Mouse (Mus musculus): ENCODE measurements at regions not wholly inside any gene's neighbourhood (a gene's known extent, or its start where the extent isn't known, plus 50 kb on each side); places are given as distances from the start of the nearest gene placed in this dataset.

DNA sequence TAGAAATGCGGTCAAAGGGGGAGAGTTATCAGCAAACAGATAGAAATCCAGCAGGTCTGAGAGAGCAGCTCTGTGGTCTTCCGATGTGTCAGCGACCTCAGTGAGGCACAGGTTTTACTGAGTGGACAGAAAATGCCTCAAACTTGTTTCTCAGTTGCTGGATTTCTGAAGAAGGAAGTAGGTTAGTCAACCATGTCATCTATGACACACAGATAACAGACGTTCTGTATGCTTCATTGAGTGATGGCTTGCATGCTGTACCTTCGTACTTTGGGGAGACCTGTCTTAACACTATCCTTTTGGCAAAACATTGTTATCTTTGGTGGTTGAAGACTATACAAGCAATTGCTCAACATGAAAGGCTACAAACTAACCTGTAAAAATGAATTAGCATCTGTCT, 59.3 kb upstream of the Rgs1 start:
- H3K4me3 ChIP-seq (ENCODE audit: low read depth, low read length), result no peak overlapping the region
- no peak overlapping the region for H3K4me2 ChIP-seq (ENCODE audit: low read depth, low read length)
- no peaks in the 10 kb centered on the region for H3K36me3 ChIP-seq (ENCODE audit: control insufficient read depth, insufficient read depth, low read length)
- no peak overlapping the region for H3K9ac ChIP-seq (ENCODE audit: low read depth, low read length)
- DNase-seq (ENCODE audit: low spot score), result no peak
- 88% methylated on average over 5 of the region's 5 CpGs for WGBS
- no peaks in the 10 kb centered on the region for H3K9me3 ChIP-seq (ENCODE audit: control insufficient read depth, low read length)
- no peak overlapping the region for H3K27ac ChIP-seq (replicated peaks; ENCODE audit: low read depth, low read length)
- no peaks in the 10 kb centered on the region for H3K27me3 ChIP-seq (replicated peaks; ENCODE audit: control insufficient read depth, insufficient read depth, low read length)
- no peaks in the 10 kb centered on the region for H3K4me1 ChIP-seq (ENCODE audit: control insufficient read depth, insufficient read depth, low read length)
- no peak for ATAC-seq (ENCODE audit: low read depth)

DNA sequence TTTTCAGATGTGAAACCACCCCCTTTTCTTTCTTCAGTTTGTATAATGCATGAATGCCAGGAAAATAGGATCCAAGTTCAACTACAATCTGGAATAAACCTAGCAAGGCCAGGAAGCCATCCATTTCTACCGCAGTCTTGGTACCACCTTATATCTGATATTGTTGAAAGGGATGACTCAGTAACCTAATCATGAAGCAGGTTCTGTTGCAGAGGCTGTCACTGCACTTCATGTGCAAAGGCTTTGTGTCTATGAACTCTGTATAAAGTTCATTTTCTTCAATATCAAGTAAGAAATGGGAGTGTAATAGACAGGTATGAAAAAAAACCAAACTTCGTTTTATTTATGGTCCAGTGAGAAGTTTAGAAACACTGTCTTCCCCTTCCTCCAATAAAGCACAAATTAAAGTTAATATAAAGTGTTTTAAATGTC, 58.8 kb upstream of the Rgs1 start:
- no peaks in the 10 kb centered on the region for H3K9me3 ChIP-seq (ENCODE audit: control insufficient read depth, low read length)
- H3K27me3 ChIP-seq (replicated peaks; ENCODE audit: control insufficient read depth, insufficient read depth, low read length), result no peaks in the 10 kb centered on the region
- no peaks in the 10 kb centered on the region for H3K4me1 ChIP-seq (ENCODE audit: control insufficient read depth, insufficient read depth, low read length)
- no peaks in the 10 kb centered on the region for H3K36me3 ChIP-seq (ENCODE audit: control insufficient read depth, insufficient read depth, low read length)
- no peak overlapping the region for H3K4me2 ChIP-seq (ENCODE audit: low read depth, low read length)
- H3K4me3 ChIP-seq (ENCODE audit: low read depth, low read length), result no peak overlapping the region
- no peak overlapping the region for H3K9ac ChIP-seq (ENCODE audit: low read depth, low read length)
- WGBS, result 90% methylated on average over 2 of the region's 2 CpGs
- DNase-seq (ENCODE audit: low spot score), result no peak
- no peak overlapping the region for H3K27ac ChIP-seq (replicated peaks; ENCODE audit: low read depth, low read length)
- ATAC-seq (ENCODE audit: low read depth), result no peak

DNA sequence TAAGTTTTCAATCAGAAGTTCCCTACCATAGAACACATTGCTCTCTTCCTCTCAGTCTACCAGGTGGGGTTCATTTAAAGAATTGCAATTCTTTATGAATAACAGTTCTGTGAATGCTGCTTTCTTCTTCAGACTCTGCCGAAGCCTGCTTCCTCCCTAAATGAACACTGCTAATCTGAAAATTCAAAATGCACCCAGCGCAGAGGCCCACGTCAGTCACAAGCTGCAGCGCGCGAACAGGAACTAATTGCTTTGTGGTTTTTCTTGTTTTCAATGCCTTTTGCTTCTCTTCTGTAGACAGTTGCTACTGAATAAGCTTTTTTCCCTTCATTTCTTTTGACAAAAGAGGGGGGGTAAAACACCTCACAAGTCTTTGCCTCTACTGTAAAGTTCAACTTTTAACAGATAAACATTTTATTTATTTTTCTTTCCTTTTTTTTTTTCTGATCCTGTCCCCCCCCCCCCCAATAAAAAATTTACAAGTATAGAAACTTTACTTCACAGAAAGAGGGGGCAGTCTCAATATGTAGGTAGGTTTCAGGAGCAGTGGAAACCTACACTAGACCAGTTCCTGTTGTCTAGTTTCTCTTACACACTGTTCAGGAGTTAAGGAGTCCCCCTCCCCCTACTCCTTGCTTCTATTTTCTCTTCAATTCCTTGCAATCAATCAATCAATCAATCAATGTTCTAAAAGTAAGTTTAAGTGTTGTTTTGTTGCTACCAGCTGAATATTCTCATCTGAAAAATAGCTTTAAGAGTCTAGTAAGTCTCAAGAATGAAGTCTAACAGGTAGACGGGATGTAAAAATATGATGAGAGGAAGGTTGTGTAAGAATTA, 58.2 kb upstream of the Rgs1 start:
- no peak overlapping the region; the same call in 1 of the 2 replicates for H3K27ac ChIP-seq (replicated peaks; ENCODE audit: low read depth, low read length)
- DNase-seq (ENCODE audit: low spot score) (peak; percentile 34), ATAC-seq (ENCODE audit: low read depth) (no peak)
- H3K36me3 ChIP-seq (ENCODE audit: control insufficient read depth, insufficient read depth, low read length), result no peaks in the 10 kb centered on the region
- no peaks in the 10 kb centered on the region for H3K9me3 ChIP-seq (ENCODE audit: control insufficient read depth, low read length)
- H3K4me3 ChIP-seq (ENCODE audit: low read depth, low read length), result no peak overlapping the region
- no peaks in the 10 kb centered on the region for H3K4me1 ChIP-seq (ENCODE audit: control insufficient read depth, insufficient read depth, low read length)
- no peaks in the 10 kb centered on the region for H3K27me3 ChIP-seq (replicated peaks; ENCODE audit: control insufficient read depth, insufficient read depth, low read length)
- no peak overlapping the region for H3K4me2 ChIP-seq (ENCODE audit: low read depth, low read length)
- 61% methylated on average over 7 of the region's 7 CpGs for WGBS
- H3K9ac ChIP-seq (ENCODE audit: low read depth, low read length), result no peak overlapping the region

DNA sequence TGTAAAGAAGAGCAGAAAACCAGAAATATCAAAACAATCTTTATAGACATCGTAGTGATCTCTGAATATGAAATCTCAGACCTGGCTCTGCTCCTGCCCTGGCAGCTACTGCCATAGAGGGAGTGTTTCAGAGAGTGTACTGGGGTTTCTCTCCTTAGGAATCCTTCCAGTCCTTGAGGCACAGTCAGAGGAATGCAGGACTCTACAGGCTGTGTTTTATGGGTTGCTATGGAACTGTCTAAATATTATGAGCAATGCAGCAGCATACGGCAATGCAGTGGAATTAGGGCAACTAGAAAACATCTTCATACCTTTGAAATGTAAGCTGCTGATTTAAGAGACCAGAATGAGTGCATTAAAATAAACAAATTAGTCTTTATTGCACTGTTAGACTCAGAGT, 57.2 kb upstream of the Rgs1 start:
- no peak overlapping the region for H3K4me2 ChIP-seq (ENCODE audit: low read depth, low read length)
- no peak overlapping the region for H3K27ac ChIP-seq (replicated peaks; ENCODE audit: low read depth, low read length)
- H3K27me3 ChIP-seq (replicated peaks; ENCODE audit: control insufficient read depth, insufficient read depth, low read length), result no peaks in the 10 kb centered on the region
- H3K36me3 ChIP-seq (ENCODE audit: control insufficient read depth, insufficient read depth, low read length), result no peaks in the 10 kb centered on the region
- H3K9ac ChIP-seq (ENCODE audit: low read depth, low read length), result no peak overlapping the region
- WGBS, result 53% methylated on average over 2 of the region's 2 CpGs
- ATAC-seq (ENCODE audit: low read depth) (peak; percentile 76; the same call in 1 of the 2 replicates), DNase-seq (ENCODE audit: low spot score) (peak; percentile 53)
- H3K9me3 ChIP-seq (ENCODE audit: control insufficient read depth, low read length), result no peaks in the 10 kb centered on the region
- H3K4me1 ChIP-seq (ENCODE audit: control insufficient read depth, insufficient read depth, low read length), result no peaks in the 10 kb centered on the region
- H3K4me3 ChIP-seq (ENCODE audit: low read depth, low read length), result no peak overlapping the region

DNA sequence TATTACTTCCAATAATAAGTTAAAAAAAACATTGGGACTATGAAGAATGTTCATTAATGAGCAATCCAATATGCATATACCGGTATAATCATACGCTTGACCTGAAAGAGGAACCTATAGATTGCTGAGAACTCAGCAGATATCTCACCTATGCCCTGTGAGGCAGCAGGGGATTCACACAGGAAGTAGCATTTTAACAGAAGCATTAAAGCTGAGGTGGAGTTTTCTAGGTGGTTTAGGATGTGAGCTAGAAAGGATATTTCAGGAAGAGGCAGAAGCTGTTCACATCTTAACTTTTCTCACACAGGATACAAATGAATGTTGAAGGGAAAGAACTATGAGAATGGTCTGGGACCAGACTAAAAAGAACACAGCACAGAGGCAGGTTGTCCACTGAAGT, 51.6 kb upstream of the Rgs1 start:
- ATAC-seq (ENCODE audit: low read depth), result no peak
- Histone ChIP-seq H3K27ac (replicated peaks; ENCODE audit: low read depth, low read length) (no peak overlapping the region), H3K27me3 (replicated peaks; ENCODE audit: control insufficient read depth, insufficient read depth, low read length) (no peaks in the 10 kb centered on the region), H3K4me3 (ENCODE audit: low read depth, low read length) (no peak overlapping the region), H3K4me1 (ENCODE audit: control insufficient read depth, insufficient read depth, low read length) (no peaks in the 10 kb centered on the region), H3K4me2 (ENCODE audit: low read depth, low read length) (no peak overlapping the region), H3K9ac (ENCODE audit: low read depth, low read length) (no peak overlapping the region), H3K9me3 (ENCODE audit: control insufficient read depth, low read length) (no peaks in the 10 kb centered on the region), H3K36me3 (ENCODE audit: control insufficient read depth, insufficient read depth, low read length) (no peaks in the 10 kb centered on the region)
- DNase-seq (ENCODE audit: low spot score), result no peak
- WGBS, result 87% methylated on average over 2 of the region's 2 CpGs
